In the genomic region with DNA sequence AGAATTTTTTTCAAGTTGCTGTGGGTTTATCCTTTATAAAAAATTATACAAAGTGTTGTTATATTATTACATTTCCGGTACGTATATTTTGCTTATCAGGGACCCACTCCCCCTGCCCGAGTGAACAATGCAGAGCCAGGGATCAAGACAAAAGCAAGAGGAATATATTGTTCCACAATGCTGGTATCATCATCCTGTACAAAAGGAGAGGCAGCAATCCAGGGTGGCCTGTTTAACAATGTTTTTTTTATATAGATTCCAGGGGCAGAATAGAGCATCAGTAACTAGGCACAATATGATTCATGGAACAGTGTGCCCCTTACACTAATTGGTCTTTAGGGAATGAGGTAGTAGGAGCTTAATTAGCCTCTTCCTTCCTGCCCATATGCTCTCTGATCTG, we compare ENCODE assay signal across 27 mouse cellular contexts. TPM values are rescaled to one million over a fixed set of nuclear protein-coding genes. Genes with fewer than 3 reads are reported as not detected.
"Had no signal": no experiment of that assay in that cellular context is flagged by ENCODE, and none has a peak within 500 bp of the region (broad histone marks: within the 10 kb centered on the region; RNA-seq: fewer than 3 reads in every experiment).

No protein-coding gene starts in this region.

RNA-seq across cellular contexts. Expression of a gene that starts 30.1 kb away (rescaled TPM):
- polyA plus RNA-seq: heart, embryonic 10.5 days; heart, embryonic 11.5 days; heart, embryonic 12.5 days; heart, embryonic 13.5 days; heart, embryonic 14.5 days; heart, embryonic 15.5 days; heart, embryonic 16.5 days; heart, postnatal 0 days; hindbrain, embryonic 10.5 days; hindbrain, embryonic 12.5 days; hindbrain, embryonic 13.5 days; hindbrain, embryonic 14.5 days; hindbrain, embryonic 15.5 days; hindbrain, embryonic 16.5 days; hindbrain, postnatal 0 days; inflammation-experienced regulatory T-cells, adult 6 months; intestine, embryonic 14.5 days; intestine, embryonic 15.5 days; intestine, embryonic 16.5 days; intestine, postnatal 0 days; kidney, adult 2 months; kidney, embryonic 14.5 days; kidney, embryonic 15.5 days; kidney, embryonic 16.5 days; kidney, postnatal 0 days; large intestine, adult 2 months had no signal

RNA-seq across cellular contexts. Expression of a gene that starts 30.5 kb away (rescaled TPM):
- polyA plus RNA-seq: heart, embryonic 10.5 days; heart, embryonic 11.5 days; heart, embryonic 12.5 days; heart, embryonic 13.5 days; heart, embryonic 15.5 days; heart, embryonic 16.5 days; heart, postnatal 0 days; hindbrain, embryonic 10.5 days; hindbrain, embryonic 11.5 days; hindbrain, embryonic 12.5 days; hindbrain, embryonic 13.5 days; hindbrain, embryonic 14.5 days; hindbrain, embryonic 15.5 days; hindbrain, embryonic 16.5 days; hindbrain, postnatal 0 days; inflammation-experienced regulatory T-cells, adult 6 months; intestine, embryonic 14.5 days; intestine, embryonic 15.5 days; intestine, embryonic 16.5 days; intestine, postnatal 0 days; kidney, adult 2 months; kidney, embryonic 14.5 days; kidney, embryonic 15.5 days; kidney, embryonic 16.5 days; kidney, postnatal 0 days; large intestine, adult 2 months had no signal
